Mouse (Mus musculus): Measurements from ENCODE around the gene Cited2. TPM values are rescaled to one million over a fixed set of nuclear protein-coding genes. Genes with fewer than 3 reads are reported as not detected.

Cited2 gene
- total RNA-seq, 2 experiments from 2014 or later = 34.2 to 39.6 TPM

DNA sequence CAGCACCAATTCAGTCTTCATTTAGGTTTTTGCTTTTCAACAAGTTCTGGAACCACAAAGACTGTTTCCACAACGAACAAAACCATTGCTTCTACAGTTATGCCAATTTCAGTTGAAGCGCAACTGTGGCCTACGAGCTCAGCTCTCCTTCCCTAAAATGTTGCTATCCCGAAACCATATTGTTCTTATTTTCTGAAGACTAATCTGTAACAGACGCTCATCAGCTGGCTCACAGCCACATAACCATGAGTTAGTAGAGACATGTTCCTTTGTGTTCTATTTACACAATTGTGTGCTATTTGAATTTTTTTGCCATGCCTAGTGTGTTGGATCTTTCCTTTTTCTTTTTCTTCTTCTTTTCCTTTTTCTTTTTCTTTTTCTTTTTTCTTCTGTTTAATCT, 46.8 kb downstream of the Cited2 start:
- no peak for DNase-seq

DNA sequence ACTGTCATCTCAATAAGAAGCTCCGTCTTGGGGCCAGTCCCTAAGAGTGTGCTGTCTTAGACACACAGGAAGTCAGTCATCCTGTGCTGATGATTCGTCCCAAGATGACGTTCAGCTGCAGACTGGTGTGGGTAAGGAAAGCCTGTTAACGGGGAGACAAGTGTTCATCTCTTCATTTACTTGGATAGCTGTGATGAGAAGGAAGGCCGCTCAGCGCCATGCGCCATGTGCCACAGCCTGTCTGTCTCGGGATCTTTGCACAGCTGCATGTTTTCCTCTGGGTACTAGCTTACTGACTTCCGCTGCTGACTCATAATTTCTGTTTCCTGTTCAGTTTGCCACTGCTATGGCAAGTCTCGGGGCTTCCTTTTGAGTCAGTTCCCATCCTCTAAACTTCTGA, 49.3 kb downstream of the Cited2 start:
- intact Hi-C loops (cut with DNase I) = no loop called here
- peak; percentile 13 to 19 for DNase-seq

More for the DNA sequence above, 46.8 kb downstream of the Cited2 start:
- intact Hi-C loops (cut with DNase I) = no loop called here

DNA sequence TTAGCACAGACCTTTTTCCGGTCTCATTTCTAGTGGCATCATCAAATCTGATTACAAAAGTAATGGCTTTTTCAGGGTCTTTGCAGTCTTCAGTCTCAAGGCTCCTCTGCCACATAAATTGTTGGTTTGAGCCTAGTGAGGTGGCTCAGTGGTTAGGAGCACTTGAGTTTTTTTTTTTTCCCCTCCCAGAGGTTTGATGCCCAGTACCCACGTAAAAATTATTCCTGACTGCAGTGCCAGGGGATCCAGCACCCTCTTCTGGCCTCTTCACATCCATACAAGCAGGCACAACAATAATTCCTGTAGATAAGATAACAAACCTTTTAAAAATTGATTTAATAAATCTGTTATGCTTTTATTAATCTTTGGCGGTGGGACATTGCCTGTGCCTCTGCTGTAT, 51.3 kb downstream of the Cited2 start:
- DNase-seq = no peak
- intact Hi-C loops (cut with DNase I) = no loop called here

DNA sequence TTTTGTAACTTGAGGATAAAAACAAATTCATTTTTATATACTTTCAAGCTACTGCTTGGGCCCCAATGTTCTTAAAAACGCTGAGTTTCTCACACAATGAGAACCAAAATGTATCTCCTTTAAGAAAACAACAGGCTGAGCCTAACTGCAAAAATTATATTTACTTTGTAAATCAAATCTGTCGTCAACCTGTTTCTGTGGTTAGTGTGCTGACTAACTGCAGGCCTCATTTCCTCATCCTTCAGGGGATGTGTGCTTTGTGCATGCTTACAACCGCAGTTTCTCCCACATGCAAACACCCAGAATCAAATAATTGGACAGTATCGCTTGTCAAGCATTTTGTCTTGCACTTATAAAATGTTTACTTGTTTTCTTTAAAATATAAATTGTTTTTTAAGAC, 52.1 kb downstream of the Cited2 start:
- intact Hi-C loops (cut with DNase I) = no loop called here
- DNase-seq = no peak

Other genes with a start within 250 kb of the Cited2 start
- 100 to 1,000 TPM; 179 to 200 TPM for gene Txlnb, start 73.0 kb downstream of the Cited2 start, total RNA-seq (2021)
- 10 to 100 TPM; 25.9 to 26.7 TPM for gene Heca, start 224.8 kb downstream of the Cited2 start, total RNA-seq (2021)